Mouse (Mus musculus) embryonic fibroblast, embryonic 13.5 days (primary cell): ENCODE data around the gene Serpinf2.

Source experiments
- CTCF ChIP-seq: IDR thresholded peaks from 2 replicates; pipeline ENCODE4 v1.5.1; 2011; ENCODE audit warnings: mild to moderate bottlenecking, control low read depth, low read length, moderate library complexity, borderline replicate concordance; ENCODE audit not compliant: insufficient read depth
- POLR2A ChIP-seq: IDR thresholded peaks from 2 replicates; pipeline ENCODE4 v1.6.1; 2011; ENCODE audit warnings: low read depth, mild to moderate bottlenecking, control low read depth, low read length, moderate library complexity

- TF ChIP-seq CTCF (no peak), POLR2A (no peak)
Measured at GRCm38 (mm10) chr11:75439363-75439762, at the start of gene Serpinf2.
